Mouse (Mus musculus): ENCODE measurements around the gene Eps8.

DNA sequence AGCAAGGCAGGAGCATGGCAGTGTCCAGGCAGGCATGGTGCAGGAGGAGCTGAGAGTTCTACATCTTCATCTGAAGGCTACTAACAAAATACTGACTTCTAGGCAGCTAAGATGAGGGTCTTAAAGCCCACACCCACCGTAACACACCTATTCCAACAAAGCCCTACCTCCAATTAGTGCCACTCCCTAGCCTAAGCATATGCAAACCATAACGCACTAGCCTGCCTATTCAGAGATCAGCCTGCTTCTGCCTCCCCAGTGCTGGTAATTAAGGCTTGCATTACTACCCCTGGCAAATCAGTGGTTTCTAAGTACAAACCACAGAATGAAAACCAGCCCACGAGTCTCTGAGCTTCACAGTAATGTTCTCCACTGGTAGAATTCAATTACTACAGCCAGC, 15.2 kb upstream of the Eps8 start:
- TF ChIP-seq CTCF (conservative IDR thresholded peaks at IDR 0.05; ENCODE audit: insufficient read depth, insufficient read length, low read depth, low read length) (no peak), POLR2A (IDR thresholded peaks at IDR 0.05; ENCODE audit: low read depth, low read length) (no peak)
